9 mouse cellular contexts compared by ENCODE assay signal in the genomic region with DNA sequence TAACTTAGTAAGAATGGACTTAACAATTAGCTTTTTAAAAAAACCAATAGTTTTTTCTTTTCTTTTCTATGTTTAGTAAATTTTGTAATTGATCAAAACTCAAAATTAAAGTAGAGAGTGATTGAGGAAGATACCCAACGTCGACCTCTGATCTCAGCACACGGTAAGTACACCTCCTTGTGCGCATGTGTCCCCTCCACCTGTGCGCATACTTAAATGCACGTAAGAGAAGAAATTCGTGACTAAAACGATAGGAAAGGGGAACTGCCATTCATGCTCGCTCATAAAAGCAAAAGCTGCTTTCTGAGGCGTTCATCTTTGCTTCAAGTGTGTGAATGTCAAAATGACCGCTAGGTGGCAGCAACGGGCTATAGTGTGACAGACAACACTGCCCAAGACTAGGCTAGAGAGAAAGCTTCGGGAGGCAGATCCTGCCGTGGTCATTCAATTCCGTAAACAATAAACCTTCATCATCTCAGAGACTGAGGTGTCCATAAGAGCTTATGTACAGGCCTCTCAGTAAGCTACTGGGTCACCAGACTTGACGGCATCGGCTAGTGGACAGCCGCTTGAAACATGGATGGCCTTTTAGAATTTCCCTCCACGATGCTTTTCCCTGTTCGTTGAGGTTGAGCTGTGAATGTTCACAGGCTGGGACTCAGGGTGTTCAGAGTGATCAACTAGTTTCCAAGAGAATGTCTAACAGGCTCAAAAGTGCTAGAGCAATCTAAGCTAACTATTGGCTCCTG. TPM values are rescaled to one million over a fixed set of nuclear protein-coding genes. Genes with fewer than 3 reads are reported as not detected.
A peak's percentile ranks its signal among the peaks of the same experiment; 100 is the strongest.
DNase-seq lines count a peak whose midpoint lies in the region; ATAC-seq lines count a peak whose summit lies in the region.
"Had no signal": no experiment of that assay in that cellular context is flagged by ENCODE, and none has a peak within 500 bp of the region (broad histone marks: within the 10 kb centered on the region; RNA-seq: fewer than 3 reads in every experiment).

No protein-coding gene starts in this region.

- peak overlapping the region; percentile 38; the same call in 1 of the 2 replicates for H3K4me2 ChIP-seq in forebrain, embryonic 11.5 days (ENCODE audit: low read depth, low read length, severe bottlenecking)
- peak overlapping the region; percentile 70 for H3K4me2 ChIP-seq in heart, embryonic 16.5 days (ENCODE audit: low read depth, low read length)
- H3K4me2 ChIP-seq in liver, embryonic 13.5 days = peak overlapping the region; percentile 36
- H3K4me2 ChIP-seq in stomach, embryonic 15.5 days = peak overlapping the region; percentile 45

- DNase-seq in CD8-positive naive resting alpha-beta T cell, adult 2 months (ENCODE audit: low read depth in 2 of 2, low spot score in 2 of 2) = peak; percentile 60 to 67
- DNase-seq in c-Kit-positive CD71-negative TER-119-negative erythroid progenitor cells, embryonic 14.5 days (ENCODE audit: low read depth) = peak; percentile 86
- DNase-seq in forebrain, embryonic 11.5 days (ENCODE audit: low spot score) = peak; percentile 93
- DNase-seq in kidney, postnatal 25 days = peak; percentile 86 to 94
- peak; percentile 50 for DNase-seq in liver, embryonic 13.5 days
- DNase-seq in neural tube, embryonic 10.5 days (ENCODE audit: extremely low spot score, low spot score) = peak; percentile 93

- no peaks in the 10 kb centered on the region for H3K4me1 ChIP-seq in forebrain, embryonic 11.5 days (replicated peaks; ENCODE audit: control insufficient read depth, insufficient read depth, low read length)
- no peaks in the 10 kb centered on the region for H3K4me1 ChIP-seq in heart, embryonic 16.5 days (ENCODE audit: control insufficient read depth, insufficient read depth, low read length)
- H3K4me1 ChIP-seq in liver, embryonic 13.5 days (replicated peaks) = no peaks in the 10 kb centered on the region
- H3K4me1 ChIP-seq in stomach, embryonic 15.5 days = no peaks in the 10 kb centered on the region

- no peaks in the 10 kb centered on the region for H3K36me3 ChIP-seq in forebrain, embryonic 11.5 days (ENCODE audit: control insufficient read depth, insufficient read depth, low read length)
- H3K36me3 ChIP-seq in heart, embryonic 16.5 days (ENCODE audit: control insufficient read depth, insufficient read depth) = no peaks in the 10 kb centered on the region
- no peaks in the 10 kb centered on the region for H3K36me3 ChIP-seq in liver, embryonic 13.5 days
- no peaks in the 10 kb centered on the region for H3K36me3 ChIP-seq in stomach, embryonic 15.5 days

- no peak overlapping the region for H3K27ac ChIP-seq in forebrain, embryonic 11.5 days (ENCODE audit: low read depth, low read length)
- H3K27ac ChIP-seq in heart, embryonic 16.5 days (ENCODE audit: low read length) = no peak overlapping the region
- H3K27ac ChIP-seq in liver, embryonic 13.5 days = no peak overlapping the region
- no peak overlapping the region for H3K27ac ChIP-seq in stomach, embryonic 15.5 days

- H3K27me3 ChIP-seq in forebrain, embryonic 11.5 days (ENCODE audit: control insufficient read depth, insufficient read depth, low read length) = no peaks in the 10 kb centered on the region
- no peaks in the 10 kb centered on the region for H3K27me3 ChIP-seq in heart, embryonic 16.5 days (ENCODE audit: control insufficient read depth, insufficient read depth, low read length)
- no peaks in the 10 kb centered on the region for H3K27me3 ChIP-seq in liver, embryonic 13.5 days
- no peaks in the 10 kb centered on the region for H3K27me3 ChIP-seq in stomach, embryonic 15.5 days (replicated peaks)

- WGBS in forebrain, embryonic 11.5 days = 29% methylated on average over 20 of the region's 20 CpGs
- WGBS in heart, embryonic 16.5 days = 27% methylated on average over 20 of the region's 20 CpGs
- WGBS in liver, embryonic 13.5 days (ENCODE audit: insufficient replicate concordance) = 30% methylated on average over 20 of the region's 20 CpGs
- WGBS in stomach, embryonic 15.5 days = 26% methylated on average over 20 of the region's 20 CpGs

- ATAC-seq in forebrain, embryonic 11.5 days (replicated peaks; ENCODE audit: low FRiP score) = peak; percentile 96
- no peak for ATAC-seq in heart, embryonic 16.5 days (replicated peaks; ENCODE audit: extremely low read depth, insufficient read depth, low FRiP score)
- ATAC-seq in liver, embryonic 13.5 days (ENCODE audit: low read depth) = no peak
- ATAC-seq in stomach, embryonic 15.5 days (ENCODE audit: insufficient read depth, low FRiP score, low read depth) = peak; percentile 50; the same call in 1 of the 2 replicates

- H3K4me3 ChIP-seq in forebrain, embryonic 11.5 days (ENCODE audit: low read depth, low read length) = no peak overlapping the region
- peak overlapping the region; percentile 41 for H3K4me3 ChIP-seq in heart, embryonic 16.5 days (ENCODE audit: low read length)
- no peak overlapping the region for H3K4me3 ChIP-seq in liver, embryonic 13.5 days (replicated peaks)
- H3K4me3 ChIP-seq in stomach, embryonic 15.5 days (replicated peaks) = 0 out of 2 replicates have a peak overlapping the region, but pooled peaks have one; percentile 3
- H3K4me3 ChIP-seq: erythroblast, embryonic 14.5 days had no signal

- peak overlapping the region; percentile 43 for H3K9ac ChIP-seq in forebrain, embryonic 11.5 days (ENCODE audit: low read length)
- H3K9ac ChIP-seq in heart, embryonic 16.5 days (ENCODE audit: low read length) = 0 out of 2 replicates have a peak overlapping the region, but pooled peaks have one; percentile 6
- no peak overlapping the region for H3K9ac ChIP-seq in liver, embryonic 13.5 days
- H3K9ac ChIP-seq in stomach, embryonic 15.5 days = no peak overlapping the region

- H3K9me3 ChIP-seq in forebrain, embryonic 11.5 days (ENCODE audit: control insufficient read depth, low read length) = no peaks in the 10 kb centered on the region
- no peaks in the 10 kb centered on the region for H3K9me3 ChIP-seq in heart, embryonic 16.5 days (replicated peaks; ENCODE audit: control insufficient read depth, low read length)
- no peaks in the 10 kb centered on the region for H3K9me3 ChIP-seq in liver, embryonic 13.5 days (replicated peaks)
- H3K9me3 ChIP-seq in stomach, embryonic 15.5 days = no peaks in the 10 kb centered on the region

RNA-seq across cellular contexts. Expression of gene 4930579F01Rik, which starts 4.5 kb away (rescaled TPM):
- polyA plus RNA-seq in forebrain, embryonic 11.5 days (2014; fragmentation: Nextera tagmentation; extraction: Ambion mirVana) = 0.16 TPM in 1 of 2 replicates, not detected in the other
- not detected in 2 replicates for polyA plus RNA-seq in heart, embryonic 16.5 days (2015; fragmentation: Nextera tagmentation; extraction: Ambion mirVana)
- polyA plus RNA-seq in liver, embryonic 13.5 days (2015; fragmentation: Nextera tagmentation; extraction: Ambion mirVana) = not detected in 2 replicates
- 0.21 and 0.26 TPM in 2 replicates for polyA plus RNA-seq in stomach, embryonic 15.5 days (2015; fragmentation: Nextera tagmentation; extraction: Ambion mirVana)
- polyA plus RNA-seq: erythroblast, embryonic 14.5 days had no signal

RNA-seq across cellular contexts. Expression of gene Adh7, which starts 19.4 kb away (rescaled TPM):
- polyA plus RNA-seq in forebrain, embryonic 11.5 days (2014; fragmentation: Nextera tagmentation; extraction: Ambion mirVana) = 0.16 TPM in 1 of 2 replicates, not detected in the other
- polyA plus RNA-seq in heart, embryonic 16.5 days (2015; fragmentation: Nextera tagmentation; extraction: Ambion mirVana) = 0.30 TPM in 2 replicates
- polyA plus RNA-seq in liver, embryonic 13.5 days (2015; fragmentation: Nextera tagmentation; extraction: Ambion mirVana) = 0.25 and 0.30 TPM in 2 replicates
- 0.53 and 0.76 TPM in 2 replicates for polyA plus RNA-seq in stomach, embryonic 15.5 days (2015; fragmentation: Nextera tagmentation; extraction: Ambion mirVana)
- polyA plus RNA-seq: erythroblast, embryonic 14.5 days had no signal

RNA-seq across cellular contexts. Expression of gene Mttp, which starts 53.4 kb away (rescaled TPM):
- polyA plus RNA-seq in forebrain, embryonic 11.5 days (2014; fragmentation: Nextera tagmentation; extraction: Ambion mirVana) = 11.4 and 12.5 TPM in 2 replicates
- 6.5 and 7.9 TPM in 2 replicates for polyA plus RNA-seq in heart, embryonic 16.5 days (2015; fragmentation: Nextera tagmentation; extraction: Ambion mirVana)
- 27.4 and 36.9 TPM in 2 replicates for polyA plus RNA-seq in liver, embryonic 13.5 days (2015; fragmentation: Nextera tagmentation; extraction: Ambion mirVana)
- 41.6 and 64.3 TPM in 2 replicates for polyA plus RNA-seq in stomach, embryonic 15.5 days (2015; fragmentation: Nextera tagmentation; extraction: Ambion mirVana)

RNA-seq across cellular contexts. Expression of gene Trmt10a, which starts 54.9 kb away (rescaled TPM):
- polyA plus RNA-seq in forebrain, embryonic 11.5 days (2014; fragmentation: Nextera tagmentation; extraction: Ambion mirVana) = 15.1 and 16.2 TPM in 2 replicates
- polyA plus RNA-seq in heart, embryonic 16.5 days (2015; fragmentation: Nextera tagmentation; extraction: Ambion mirVana) = 5.2 and 7.0 TPM in 2 replicates
- polyA plus RNA-seq in liver, embryonic 13.5 days (2015; fragmentation: Nextera tagmentation; extraction: Ambion mirVana) = 7.3 and 8.6 TPM in 2 replicates
- 9.7 and 10.9 TPM in 2 replicates for polyA plus RNA-seq in stomach, embryonic 15.5 days (2015; fragmentation: Nextera tagmentation; extraction: Ambion mirVana)

Comparison
In these comparisons a context has a peak if more than half of its experiments do, and no peak if none do; other contexts are left out.
1. ATAC-seq: peak in forebrain, embryonic 11.5 days (single experiment) and stomach, embryonic 15.5 days (single experiment); none in heart, embryonic 16.5 days (single experiment) and liver, embryonic 13.5 days (single experiment).
2. H3K4me3 ChIP-seq: peak in heart, embryonic 16.5 days (single experiment) and stomach, embryonic 15.5 days (single experiment); none in forebrain, embryonic 11.5 days (single experiment) and liver, embryonic 13.5 days (single experiment).
3. H3K9ac ChIP-seq: peak in forebrain, embryonic 11.5 days (single experiment) and heart, embryonic 16.5 days (single experiment); none in liver, embryonic 13.5 days (single experiment) and stomach, embryonic 15.5 days (single experiment).
4. Peak in every context shown above with its lines, with median percentiles within 50 percentile points of each other: DNase-seq and H3K4me2 ChIP-seq.